Mouse (Mus musculus): ENCODE data around the gene Plekhh2.

DNA sequence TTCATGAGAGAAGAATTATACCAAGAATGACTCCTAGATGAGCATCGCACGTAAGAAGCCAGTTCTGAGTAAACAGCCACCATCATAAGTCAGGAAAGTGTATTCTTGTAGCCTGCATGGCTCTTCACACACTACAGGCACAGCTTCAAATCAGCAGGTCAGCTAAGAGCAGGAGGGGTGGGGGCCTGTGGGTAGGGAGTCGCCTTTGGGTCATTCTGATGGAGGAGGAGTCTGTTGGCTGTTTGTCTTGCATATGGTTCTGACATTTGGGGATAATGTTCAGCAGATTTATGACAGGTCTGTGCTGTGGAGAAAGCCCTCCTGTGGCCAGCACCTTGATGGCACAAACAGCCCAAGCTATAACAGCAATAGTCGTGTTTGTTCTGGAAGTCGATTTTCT lies 144.5 kb downstream of the Plekhh2 start:
- TF ChIP-seq POLR2A (IDR thresholded peaks at IDR 0.05; ENCODE audit: insufficient read depth, low read depth, low read length) (no peak), CTCF (IDR thresholded peaks at IDR 0.05) (no peak)

Measured in heart, adult 2 months (tissue).